Mouse (Mus musculus): ENCODE measurements around the gene Olfr91.

Gene Olfr91

GRCm38 (mm10) chr17:37061435-37061834 lies 36.6 kb downstream of the Olfr91 start:
- no peak for DNase-seq (ENCODE audit: low spot score)

GRCm38 (mm10) chr17:37056957-37057356 lies 41.1 kb downstream of the Olfr91 start:
- no peak for DNase-seq (ENCODE audit: low spot score)

- no peak for DNase-seq (ENCODE audit: low spot score)
Measured at GRCm38 (mm10) chr17:37051745-37052144, 46.3 kb downstream of the Olfr91 start.

GRCm38 (mm10) chr17:37050876-37051275 lies 47.2 kb downstream of the Olfr91 start:
- DNase-seq (ENCODE audit: low spot score): no peak

- DNase-seq (ENCODE audit: low spot score): peak; percentile 72
Measured at GRCm38 (mm10) chr17:37050399-37050798, 47.7 kb downstream of the Olfr91 start.

DNA sequence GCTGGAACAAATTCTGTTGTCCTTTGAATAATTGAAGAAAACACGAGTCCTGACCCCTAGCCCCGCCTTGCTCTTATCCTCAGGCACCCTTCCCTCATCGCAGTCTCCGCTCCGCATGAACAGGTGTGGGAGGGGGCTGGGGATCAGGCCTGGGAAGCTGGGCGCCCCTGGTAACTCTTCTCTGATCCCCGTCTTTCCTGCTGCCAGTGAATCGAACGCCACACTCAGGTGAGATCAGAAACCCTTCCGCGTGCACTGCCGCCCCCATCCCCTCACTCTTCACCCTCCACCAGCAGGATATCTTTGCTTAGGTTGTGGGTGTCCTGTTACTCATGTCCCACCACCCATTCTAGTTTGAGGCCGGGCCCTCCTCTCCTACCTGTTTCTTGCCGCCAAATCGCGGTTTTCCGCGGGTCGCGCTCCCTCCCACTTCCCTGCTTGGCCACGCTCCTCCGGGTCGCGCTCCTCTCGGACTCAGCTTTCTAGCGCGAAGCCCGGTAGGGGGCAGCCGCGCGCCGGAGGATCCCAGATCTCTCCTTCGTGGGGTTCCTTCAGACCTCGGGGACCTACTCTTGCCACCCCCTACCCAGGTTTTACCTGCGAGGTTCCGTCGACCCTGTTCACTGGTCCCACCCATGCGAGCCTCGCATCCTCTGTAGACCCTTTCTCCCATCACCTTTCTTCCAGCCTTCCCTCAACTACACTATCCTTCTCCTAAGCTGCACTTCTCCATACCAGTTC lies 48.3 kb downstream of the Olfr91 start:
- peak; percentile 65 for DNase-seq (ENCODE audit: low spot score)

DNA sequence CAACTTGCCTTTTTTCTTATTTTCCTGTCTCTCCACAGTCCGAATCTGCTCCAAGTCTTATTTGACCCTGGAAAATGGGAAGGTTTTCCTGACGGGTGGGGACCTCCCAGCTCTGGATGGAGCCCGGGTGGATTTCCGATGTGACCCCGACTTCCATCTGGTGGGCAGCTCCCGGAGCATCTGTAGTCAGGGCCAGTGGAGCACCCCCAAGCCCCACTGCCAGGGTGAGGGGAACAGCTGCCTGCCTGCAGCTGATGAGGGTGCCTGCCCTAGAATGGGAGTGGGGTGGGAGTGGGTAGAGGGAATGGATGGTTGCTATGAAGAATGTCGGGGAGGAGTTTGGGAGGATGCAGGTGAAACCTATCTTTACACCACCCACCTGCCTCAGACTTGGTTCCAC lies 49.7 kb downstream of the Olfr91 start:
- DNase-seq (ENCODE audit: low spot score): no peak

GRCm38 (mm10) chr17:37047981-37048380 lies 50.1 kb downstream of the Olfr91 start:
- no peak for DNase-seq (ENCODE audit: low spot score)

- no peak for DNase-seq (ENCODE audit: low spot score)
Measured at GRCm38 (mm10) chr17:37047332-37047976, 50.6 kb downstream of the Olfr91 start.

DNA sequence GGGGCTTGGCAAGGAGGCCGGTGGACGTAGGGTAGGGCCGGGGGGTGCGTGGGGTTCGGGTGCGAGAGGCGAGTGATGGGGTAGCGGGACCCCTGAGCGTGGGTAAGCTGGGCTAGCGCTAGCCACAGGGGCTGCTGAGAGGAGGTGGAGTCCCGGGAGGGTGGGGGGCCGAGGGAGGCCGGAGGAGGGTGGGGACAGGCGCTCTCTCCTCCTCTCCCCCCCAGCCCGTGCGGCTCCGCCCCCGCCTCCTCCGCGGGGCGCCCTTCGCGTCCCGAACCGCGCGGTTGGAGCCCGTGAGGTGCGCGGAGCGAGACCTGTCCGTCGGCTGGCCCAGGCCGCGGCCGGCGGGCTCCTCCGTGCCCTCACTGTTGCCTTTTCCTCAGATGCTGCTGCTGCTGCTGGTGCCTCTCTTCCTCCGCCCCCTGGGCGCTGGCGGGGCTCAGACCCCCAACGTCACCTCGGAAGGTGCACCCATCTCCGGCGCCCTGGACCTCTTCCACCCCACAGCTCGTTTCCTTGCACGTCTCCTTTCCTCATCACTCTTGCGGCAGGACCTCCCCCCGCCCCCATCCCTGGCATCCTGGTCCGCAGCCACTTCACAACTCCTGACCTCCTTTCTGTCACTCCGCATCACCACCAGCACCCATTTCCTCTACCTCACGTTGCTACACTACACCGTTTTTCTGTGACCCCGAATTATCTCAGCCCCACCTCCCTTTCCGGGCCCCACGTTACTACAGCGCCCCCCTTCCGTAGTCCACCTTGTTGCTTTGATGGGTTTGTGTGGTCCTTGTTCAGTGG lies 51.6 kb downstream of the Olfr91 start:
- DNase-seq (ENCODE audit: low spot score): peak; percentile 44

DNA sequence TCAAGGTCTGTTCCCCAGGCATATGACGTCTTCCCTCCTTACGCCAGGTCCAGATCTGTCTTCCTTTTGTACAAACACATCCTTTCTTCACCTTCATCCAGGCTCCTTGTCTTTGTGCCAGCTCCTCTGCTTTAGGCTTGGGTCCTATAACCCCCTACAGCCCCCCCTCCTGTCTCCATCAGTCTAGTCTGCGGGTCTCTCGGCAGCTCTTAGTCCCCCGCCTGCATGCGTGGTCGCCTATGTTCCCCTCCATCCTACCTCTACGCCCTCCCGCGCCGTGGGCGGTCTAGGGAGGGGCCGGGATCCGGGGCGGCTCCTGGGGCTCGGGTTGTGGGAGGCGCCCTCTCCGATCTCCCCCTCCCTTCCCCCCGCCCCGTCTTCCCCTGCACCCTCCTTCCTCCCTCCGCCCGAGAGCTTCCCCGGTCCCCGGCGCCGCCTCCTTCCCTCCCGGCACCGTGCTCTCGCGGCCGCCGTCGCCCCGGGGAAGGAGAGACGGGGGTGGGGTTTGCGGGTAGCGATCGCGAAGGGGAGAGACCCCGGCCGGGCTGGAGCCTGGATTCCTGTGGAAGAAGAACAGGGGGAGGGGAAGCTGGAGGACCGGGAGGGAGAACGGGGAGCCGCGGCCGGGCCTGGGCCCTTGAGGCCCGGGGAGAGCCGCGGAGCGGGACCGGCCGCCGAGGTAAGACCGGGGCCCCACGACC lies 52.3 kb downstream of the Olfr91 start, which contains the start of gene Gabbr1:
Gabbr1 (plus strand) TSS at position 356 of the 701 bp plus-strand sequence.
- peak; percentile 66 for DNase-seq (ENCODE audit: low spot score)

DNA sequence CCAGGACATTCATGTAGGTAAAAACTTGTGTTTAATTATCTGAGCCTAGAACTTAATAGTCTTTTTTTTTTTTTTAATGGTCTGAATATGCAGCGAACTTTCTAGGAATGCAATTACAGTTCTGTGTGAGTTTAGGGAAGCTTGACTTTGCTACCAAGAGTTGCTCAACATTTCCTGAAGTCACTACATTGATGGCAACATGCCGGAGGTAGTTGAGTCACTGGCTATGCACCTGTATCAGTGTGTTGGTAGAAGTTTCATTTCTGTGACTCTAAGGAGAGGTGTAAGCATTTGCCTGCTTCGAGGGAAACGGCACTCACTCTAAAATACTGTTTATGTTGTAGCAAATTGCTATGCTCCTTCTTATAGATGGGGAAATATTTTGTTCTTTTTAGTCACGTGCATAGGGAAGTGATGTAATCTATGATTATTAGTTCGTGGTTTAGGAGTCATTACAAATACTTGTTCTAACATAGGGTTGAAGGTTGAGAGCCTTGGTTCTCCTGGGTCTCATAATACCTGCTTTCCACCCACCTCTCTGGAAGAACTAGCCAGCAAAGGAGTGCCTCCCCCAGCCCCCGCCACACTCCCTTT lies 53.3 kb downstream of the Olfr91 start:
- DNase-seq (ENCODE audit: low spot score): no peak

All from urinary bladder, postnatal 25 days (tissue).